Mouse (Mus musculus): ENCODE data around the gene Mrpl47. TPM values are rescaled to one million over a fixed set of nuclear protein-coding genes. Genes with fewer than 3 reads are reported as not detected.

Gene Mrpl47
- polyA plus RNA-seq (2012; rRNA removed): 0.50 and 0.82 TPM in 2 replicates

DNA sequence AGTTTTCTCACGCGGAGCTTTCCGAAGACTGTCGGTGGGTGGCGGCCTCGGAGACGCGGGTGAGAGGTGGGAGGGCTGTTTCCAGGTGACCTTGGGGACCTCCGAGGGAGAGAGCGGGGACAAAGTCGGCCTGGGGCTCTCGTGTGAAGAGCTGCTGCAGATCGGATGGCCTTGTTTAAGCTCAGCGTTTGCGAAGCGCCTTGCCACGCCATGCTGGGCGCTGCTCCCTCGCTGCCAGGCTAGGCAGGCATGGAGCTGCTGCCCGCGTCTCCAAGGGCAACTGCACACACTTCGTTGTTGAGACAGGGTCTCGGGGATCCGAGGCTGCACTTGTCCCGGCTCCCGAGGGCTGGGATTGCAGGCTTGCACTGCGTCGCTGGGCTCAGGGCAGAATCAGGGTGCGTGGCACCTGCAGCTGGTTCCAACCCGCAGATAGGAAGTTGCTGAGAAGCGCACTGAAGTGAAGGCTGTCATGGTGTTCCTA is at the start of gene Mrpl47:
Gene Mrpl47, minus strand, starts transcription at position 434 of the 484 bp plus-strand sequence.
- H3K4me1 ChIP-seq (ENCODE audit: control insufficient read depth, insufficient read depth, insufficient read length): peaks cover 6% of the 10 kb centered on the region
- H3K27me3 ChIP-seq (ENCODE audit: control insufficient read depth, insufficient read depth, low read length): no peaks in the 10 kb centered on the region
- H3K27ac ChIP-seq (ENCODE audit: insufficient read depth, low read length): peak within 1 kb of the TSS; percentile 75
- no peak for DNase-seq (ENCODE audit: low read depth in 1 of 2, low spot score in 2 of 2)
- WGBS: 1% methylated on average over 31 of the region's 31 CpGs
- H3K36me3 ChIP-seq (ENCODE audit: control insufficient read depth, insufficient read depth, low read length): peaks cover 6% of the 10 kb centered on the region
- peak within 1 kb of the TSS; percentile 91 for H3K4me3 ChIP-seq (ENCODE audit: extremely low read depth, insufficient read depth, insufficient read length)
- TF ChIP-seq POLR2A (IDR thresholded peaks at IDR 0.05; ENCODE audit: low read depth, low read length): no peak
- no peak for TF ChIP-seq CTCF (IDR thresholded peaks at IDR 0.05; ENCODE audit: extremely low read depth, insufficient read depth, insufficient read length, insufficient replicate concordance)

- TF ChIP-seq CTCF (IDR thresholded peaks at IDR 0.05; ENCODE audit: extremely low read depth, insufficient read depth, insufficient read length, insufficient replicate concordance): no peak
- TF ChIP-seq POLR2A (IDR thresholded peaks at IDR 0.05; ENCODE audit: low read depth, low read length): no peak
- Histone ChIP-seq H3K36me3 (ENCODE audit: control insufficient read depth, insufficient read depth, low read length) (no peaks in the 10 kb centered on the region), H3K4me1 (ENCODE audit: control insufficient read depth, insufficient read depth, insufficient read length) (no peaks in the 10 kb centered on the region), H3K27me3 (ENCODE audit: control insufficient read depth, insufficient read depth, low read length) (no peaks in the 10 kb centered on the region), H3K4me3 (ENCODE audit: extremely low read depth, insufficient read depth, insufficient read length) (no peak overlapping the region), H3K27ac (ENCODE audit: insufficient read depth, low read length) (no peak overlapping the region)
- WGBS: 61% methylated on average over 2 of the region's 2 CpGs
- no peak for DNase-seq (ENCODE audit: low read depth in 1 of 2, low spot score in 2 of 2)
Observed at GRCm38 (mm10) chr3:32770781-32771180, 33.4 kb upstream of the Mrpl47 start.

GRCm38 (mm10) chr3:32763902-32764301 is 26.5 kb upstream of the Mrpl47 start:
- no peak for DNase-seq (ENCODE audit: low read depth in 1 of 2, low spot score in 2 of 2)
- Histone ChIP-seq H3K36me3 (ENCODE audit: control insufficient read depth, insufficient read depth, low read length) (no peaks in the 10 kb centered on the region), H3K27me3 (ENCODE audit: control insufficient read depth, insufficient read depth, low read length) (no peaks in the 10 kb centered on the region), H3K4me3 (ENCODE audit: extremely low read depth, insufficient read depth, insufficient read length) (no peak overlapping the region), H3K27ac (ENCODE audit: insufficient read depth, low read length) (no peak overlapping the region), H3K4me1 (ENCODE audit: control insufficient read depth, insufficient read depth, insufficient read length) (no peaks in the 10 kb centered on the region)
- TF ChIP-seq POLR2A (IDR thresholded peaks at IDR 0.05; ENCODE audit: low read depth, low read length): no peak
- no peak for TF ChIP-seq CTCF (IDR thresholded peaks at IDR 0.05; ENCODE audit: extremely low read depth, insufficient read depth, insufficient read length, insufficient replicate concordance)
- WGBS: 62% methylated on average over 7 of the region's 7 CpGs

- TF ChIP-seq POLR2A (IDR thresholded peaks at IDR 0.05; ENCODE audit: low read depth, low read length) (no peak), CTCF (IDR thresholded peaks at IDR 0.05; ENCODE audit: extremely low read depth, insufficient read depth, insufficient read length, insufficient replicate concordance) (no peak)
- Histone ChIP-seq H3K27me3 (ENCODE audit: control insufficient read depth, insufficient read depth, low read length) (no peaks in the 10 kb centered on the region), H3K4me1 (ENCODE audit: control insufficient read depth, insufficient read depth, insufficient read length) (no peaks in the 10 kb centered on the region), H3K27ac (ENCODE audit: insufficient read depth, low read length) (no peak overlapping the region), H3K4me3 (ENCODE audit: extremely low read depth, insufficient read depth, insufficient read length) (no peak overlapping the region), H3K36me3 (ENCODE audit: control insufficient read depth, insufficient read depth, low read length) (no peaks in the 10 kb centered on the region)
- no peak for DNase-seq (ENCODE audit: low read depth in 1 of 2, low spot score in 2 of 2)
- 75% methylated on average over 8 of the region's 8 CpGs for WGBS
Observed at GRCm38 (mm10) chr3:32762962-32763361, 25.6 kb upstream of the Mrpl47 start.

DNA sequence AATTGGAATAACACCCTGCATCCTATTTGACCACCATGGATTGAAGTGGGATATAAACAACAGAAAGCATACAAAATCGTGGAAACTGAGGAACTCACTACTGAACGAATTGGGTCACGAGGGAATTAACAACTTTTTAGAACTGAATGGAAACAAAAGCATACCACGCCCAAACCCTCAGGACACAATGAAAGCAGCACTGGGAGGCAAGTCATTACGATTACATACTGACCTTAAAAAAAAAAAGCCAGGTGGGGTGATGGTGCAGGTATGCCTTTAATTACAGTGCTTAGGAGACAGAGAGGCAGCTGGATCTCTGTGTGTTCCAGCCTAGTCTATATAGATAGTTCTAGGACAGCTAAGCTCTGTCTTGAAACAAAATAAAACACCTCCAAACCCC is 21.8 kb upstream of the Mrpl47 start:
- no peaks in the 10 kb centered on the region for H3K27me3 ChIP-seq (ENCODE audit: control insufficient read depth, insufficient read depth, low read length)
- DNase-seq (ENCODE audit: low read depth in 1 of 2, low spot score in 2 of 2): no peak
- no peak overlapping the region for H3K27ac ChIP-seq (ENCODE audit: insufficient read depth, low read length)
- no peaks in the 10 kb centered on the region for H3K4me1 ChIP-seq (ENCODE audit: control insufficient read depth, insufficient read depth, insufficient read length)
- no peak overlapping the region for H3K4me3 ChIP-seq (ENCODE audit: extremely low read depth, insufficient read depth, insufficient read length)
- no peak for TF ChIP-seq POLR2A (IDR thresholded peaks at IDR 0.05; ENCODE audit: low read depth, low read length)
- TF ChIP-seq CTCF (IDR thresholded peaks at IDR 0.05; ENCODE audit: extremely low read depth, insufficient read depth, insufficient read length, insufficient replicate concordance): no peak
- H3K36me3 ChIP-seq (ENCODE audit: control insufficient read depth, insufficient read depth, low read length): no peaks in the 10 kb centered on the region
- WGBS: 79% methylated on average over 5 of the region's 5 CpGs

GRCm38 (mm10) chr3:32754384-32754915 is 17.0 kb upstream of the Mrpl47 start:
- H3K27ac ChIP-seq (ENCODE audit: insufficient read depth, low read length): no peak overlapping the region
- DNase-seq (ENCODE audit: low read depth in 1 of 2, low spot score in 2 of 2): no peak
- no peak overlapping the region for H3K4me3 ChIP-seq (ENCODE audit: extremely low read depth, insufficient read depth, insufficient read length)
- no peaks in the 10 kb centered on the region for H3K4me1 ChIP-seq (ENCODE audit: control insufficient read depth, insufficient read depth, insufficient read length)
- peaks cover 23% of the 10 kb centered on the region for H3K36me3 ChIP-seq (ENCODE audit: control insufficient read depth, insufficient read depth, low read length)
- TF ChIP-seq CTCF (IDR thresholded peaks at IDR 0.05; ENCODE audit: extremely low read depth, insufficient read depth, insufficient read length, insufficient replicate concordance) (no peak), POLR2A (IDR thresholded peaks at IDR 0.05; ENCODE audit: low read depth, low read length) (no peak)
- no peaks in the 10 kb centered on the region for H3K27me3 ChIP-seq (ENCODE audit: control insufficient read depth, insufficient read depth, low read length)
- WGBS: 95% methylated on average over 3 of the region's 3 CpGs

GRCm38 (mm10) chr3:32749820-32750579 is 12.6 kb upstream of the Mrpl47 start:
- no peak overlapping the region for H3K4me3 ChIP-seq (ENCODE audit: extremely low read depth, insufficient read depth, insufficient read length)
- no peak overlapping the region for H3K27ac ChIP-seq (ENCODE audit: insufficient read depth, low read length)
- DNase-seq (ENCODE audit: low read depth in 1 of 2, low spot score in 2 of 2): no peak
- no peaks in the 10 kb centered on the region for H3K4me1 ChIP-seq (ENCODE audit: control insufficient read depth, insufficient read depth, insufficient read length)
- 94% methylated on average over 4 of the region's 4 CpGs for WGBS
- peaks cover 43% of the 10 kb centered on the region for H3K36me3 ChIP-seq (ENCODE audit: control insufficient read depth, insufficient read depth, low read length)
- no peaks in the 10 kb centered on the region for H3K27me3 ChIP-seq (ENCODE audit: control insufficient read depth, insufficient read depth, low read length)
- TF ChIP-seq CTCF (IDR thresholded peaks at IDR 0.05; ENCODE audit: extremely low read depth, insufficient read depth, insufficient read length, insufficient replicate concordance) (no peak), POLR2A (IDR thresholded peaks at IDR 0.05; ENCODE audit: low read depth, low read length) (no peak)
